Mouse (Mus musculus) cortical plate, adult 2 months (tissue): ENCODE measurements around the gene Lrp1.

Experiments used
- CTCF ChIP-seq: fragments of 200-500 bp; IDR thresholded peaks from 2 replicates; pipeline ENCODE4 v1.5.1; 2011; ENCODE audit warnings: mild to moderate bottlenecking, control low read depth, low read length; ENCODE audit not compliant: insufficient read depth; ENCODE audit errors: extremely low read depth
- POLR2A ChIP-seq: fragments of 200-500 bp; IDR thresholded peaks from 2 replicates; pipeline ENCODE4 v1.6.1; 2011; ENCODE audit warnings: mild to moderate bottlenecking, low read length, control low read depth; ENCODE audit not compliant: insufficient read depth; ENCODE audit errors: extremely low read depth

DNA sequence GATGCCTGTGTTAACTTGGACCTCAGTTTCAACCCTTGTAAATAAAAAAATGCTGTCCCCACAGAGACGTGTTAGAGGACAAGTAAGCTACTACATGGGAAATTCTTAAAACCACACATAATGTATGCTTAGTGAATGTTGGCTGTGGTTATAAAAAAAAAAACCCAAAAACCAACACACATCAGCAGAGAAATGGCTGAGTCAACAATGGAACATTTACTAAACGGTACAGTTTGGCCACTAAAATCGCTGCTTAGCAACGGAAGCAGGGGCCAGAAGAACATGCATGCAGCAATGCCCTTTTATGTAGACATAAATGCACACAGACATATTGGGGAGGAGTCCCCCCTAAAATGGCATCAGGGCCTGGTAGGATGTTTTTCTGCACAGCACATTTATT, 34.7 kb downstream of the Lrp1 start:
- TF ChIP-seq POLR2A (no peak), CTCF (no peak)
